Mouse (Mus musculus) forebrain, postnatal 0 days (tissue): ENCODE measurements around the gene Snx21. TPM values are rescaled to one million over a fixed set of nuclear protein-coding genes. Genes with fewer than 3 reads are reported as not detected.

ENCODE experiments used
- ATAC-seq: fragments of 200-750 bp; cut with Nextera tagmentation; 2 replicates; pipeline ENCODE4 v1.8.0; 2017; ENCODE audit warnings: mild to moderate bottlenecking, moderate library complexity
- DNase-seq: peaks from one replicate; pipeline ENCODE4 v3.0.0-alpha.2; 2015
- H3K27ac ChIP-seq: fragments of 300-500 bp; sonication (generic); 2 replicates; pipeline ENCODE4 v1.5.1; 2014; ENCODE audit warnings: low read depth, mild to moderate bottlenecking, antibody characterized with exemption, low read length, moderate library complexity, mixed read lengths
- H3K27me3 ChIP-seq: fragments of 300-500 bp; sonication (generic); 2 replicates; pipeline ENCODE4 v1.6.1; 2014; ENCODE audit warnings: mild to moderate bottlenecking, low read length, mixed read lengths; ENCODE audit not compliant: insufficient read depth
- H3K36me3 ChIP-seq: fragments of 300-500 bp; sonication (generic); 2 replicates; pipeline ENCODE4 v1.6.1; 2014; ENCODE audit warnings: mild to moderate bottlenecking, moderate library complexity; ENCODE audit not compliant: insufficient read depth
- H3K4me1 ChIP-seq: fragments of 300-500 bp; sonication (generic); 2 replicates; pipeline ENCODE4 v1.6.1; 2014; ENCODE audit warnings: antibody characterized with exemption; ENCODE audit not compliant: insufficient read depth
- H3K4me2 ChIP-seq: fragments of 300-500 bp; sonication (generic); 2 replicates; pipeline ENCODE4 v1.6.1; 2014; ENCODE audit warnings: low read depth, mild to moderate bottlenecking, moderate library complexity
- H3K4me3 ChIP-seq: fragments of 300-500 bp; sonication (generic); 2 replicates; pipeline ENCODE4 v1.5.1; 2014; ENCODE audit warnings: low read depth, low read length, mixed read lengths
- H3K9ac ChIP-seq: fragments of 300-500 bp; sonication (generic); 2 replicates; pipeline ENCODE4 v1.6.1; 2014; ENCODE audit warnings: mild to moderate bottlenecking
- H3K9me3 ChIP-seq: fragments of 300-500 bp; sonication (generic); 2 replicates; pipeline ENCODE4 v1.6.1; 2016; ENCODE audit warnings: low read length
- CTCF ChIP-seq: sonication (generic); IDR thresholded peaks from 2 replicates; pipeline ENCODE4 v1.5.1; 2016; ENCODE audit warnings: antibody characterized with exemption, control low read depth, low read depth
- WGBS: fragments of 180-500 bp; shearing (Covaris S2); extraction: QIAGEN DNeasy Blood & Tissue Kit; methylation state at CpG from one replicate; pipeline ENCODE4 v1.1.7; 2014; 5-methylcytosine and 5-hydroxymethylcytosine counted together
- polyA plus RNA-seq: library from polyadenylated mRNA; unstranded; fragments of >200 nt; fragmentation: Nextera tagmentation; extraction: Ambion mirVana; gene quantifications from 2 replicates; pipeline ENCODE4 v1.2.1, GENCODE M21; 2015
- total RNA-seq: library from RNA; depleted of rRNA; stranded (reverse); fragments of >200 nt; gene quantifications from 2 replicates; pipeline ENCODE4 v1.2.3, GENCODE M21; 2014

Snx21 gene
- total and polyA plus RNA-seq, 2 experiments from 2014 or later, result 50.2 to 72.0 TPM

DNA sequence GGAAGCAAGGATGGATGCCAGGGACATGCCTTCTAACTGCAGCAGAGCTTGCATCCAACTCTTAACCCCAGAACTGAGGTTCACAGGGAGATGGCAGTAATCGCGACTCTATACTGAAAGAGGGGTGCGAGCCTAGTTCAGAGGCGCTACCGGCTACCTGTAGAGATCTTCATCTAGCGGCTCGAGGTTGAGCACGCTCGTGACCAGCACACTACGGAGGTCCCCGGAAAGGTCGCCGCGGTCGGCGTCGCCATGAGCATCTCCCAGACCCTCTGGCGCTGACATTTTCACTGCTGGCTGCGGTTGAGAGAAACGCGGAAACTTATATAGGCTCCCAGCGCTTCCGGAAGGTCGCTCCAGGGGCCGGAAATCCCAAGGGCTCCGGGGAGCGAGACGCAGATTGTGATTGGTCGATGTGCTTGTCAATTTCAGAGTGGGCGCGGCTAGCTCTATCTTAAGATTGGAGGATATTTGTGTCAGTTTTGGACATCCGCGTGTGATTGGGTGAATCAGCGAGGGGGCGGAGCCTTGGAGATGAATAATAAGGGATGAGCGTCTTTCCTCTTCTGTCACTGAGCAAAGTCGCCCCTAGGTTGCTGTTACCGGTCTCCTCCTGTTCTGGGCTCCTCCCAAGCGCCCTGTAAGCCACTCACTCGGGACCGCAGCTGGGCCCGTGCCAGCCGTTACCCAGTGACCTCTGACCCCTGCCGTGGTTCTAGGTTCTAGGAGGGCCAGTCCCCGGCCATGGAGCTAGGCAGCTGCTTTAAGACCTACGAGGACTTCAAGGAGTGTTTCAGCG, 19.1 kb downstream of the Snx21 start, which contains the start of the genes Acot8 and Zswim3:
Gene Acot8 (minus strand): TSS at position 350 of the 799 bp plus-strand sequence.
Gene Zswim3 (plus strand): TSS at position 566 of the 799 bp plus-strand sequence.
- H3K27me3 ChIP-seq, result no peaks in the 10 kb centered on the region
- peaks cover 11% of the 10 kb centered on the region for H3K36me3 ChIP-seq
- peak within 1 kb of the TSS; percentile 67 for H3K4me2 ChIP-seq
- H3K9ac ChIP-seq, result peak within 1 kb of the TSS; percentile 71
- TF ChIP-seq CTCF, result 0 out of 2 replicates have a peak, but pooled peaks have one; percentile 15
- H3K9me3 ChIP-seq, result no peaks in the 10 kb centered on the region
- H3K27ac ChIP-seq, result peak within 1 kb of the TSS; percentile 85
- 0 out of 2 replicates have a peak, but pooled peaks cover 4% of the 10 kb centered on the region for H3K4me1 ChIP-seq
- H3K4me3 ChIP-seq, result peak within 1 kb of the TSS; percentile 53
- peak; percentile 98 for ATAC-seq
- DNase-seq, result peak; percentile 99
- 1% methylated on average over 47 of the region's 47 CpGs for WGBS

- WGBS, result under 1% methylated on average over 21 of the region's 21 CpGs
- peak; percentile 39 for ATAC-seq
- Histone ChIP-seq H3K4me1 (0 out of 2 replicates have a peak, but pooled peaks cover 4% of the 10 kb centered on the region), H3K9ac (peak overlapping the region; percentile 71), H3K36me3 (peaks cover 5% of the 10 kb centered on the region), H3K27me3 (no peaks in the 10 kb centered on the region), H3K9me3 (no peaks in the 10 kb centered on the region), H3K4me2 (peak overlapping the region; percentile 67), H3K27ac (peak overlapping the region; percentile 73), H3K4me3 (peak overlapping the region; percentile 53)
- no peak for TF ChIP-seq CTCF
- no peak for DNase-seq
Measured at GRCm38 (mm10) chr2:164805332-164805718, 19.7 kb downstream of the Snx21 start.

DNA sequence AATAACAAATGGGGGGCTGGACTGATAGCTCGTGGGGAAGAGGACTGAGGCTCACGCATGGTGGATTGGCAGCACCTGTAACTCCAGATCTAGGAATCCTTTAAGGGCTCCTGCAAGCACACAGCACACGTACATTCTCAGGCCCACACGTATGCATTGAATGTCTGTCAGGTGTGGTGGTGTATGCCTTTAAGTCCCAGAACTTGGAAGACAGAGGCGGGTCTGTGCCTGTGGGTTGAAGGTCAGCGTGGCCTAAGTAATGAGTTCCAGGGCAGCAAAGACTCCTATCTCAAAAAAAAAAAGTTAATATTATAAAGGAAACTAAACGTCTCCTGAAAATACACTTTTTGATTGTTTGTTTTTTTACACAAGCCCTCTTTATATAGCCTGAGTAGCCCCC, 21.0 kb downstream of the Snx21 start:
- Histone ChIP-seq H3K9ac (no peak overlapping the region), H3K9me3 (no peaks in the 10 kb centered on the region), H3K4me1 (0 out of 2 replicates have a peak, but pooled peaks cover 4% of the 10 kb centered on the region), H3K27ac (no peak overlapping the region), H3K4me3 (no peak overlapping the region), H3K27me3 (no peaks in the 10 kb centered on the region), H3K36me3 (peaks cover 5% of the 10 kb centered on the region), H3K4me2 (no peak overlapping the region)
- no peak for ATAC-seq
- WGBS, result 88% methylated on average over 7 of the region's 7 CpGs
- DNase-seq, result no peak
- TF ChIP-seq CTCF, result no peak

- no peak overlapping the region for H3K9ac ChIP-seq
- ATAC-seq (no peak), DNase-seq (no peak)
- no peaks in the 10 kb centered on the region for H3K27me3 ChIP-seq
- no peak overlapping the region for H3K4me3 ChIP-seq
- H3K9me3 ChIP-seq, result no peaks in the 10 kb centered on the region
- no peak overlapping the region for H3K27ac ChIP-seq
- H3K4me1 ChIP-seq, result no peaks in the 10 kb centered on the region
- WGBS, result 76% methylated on average over 2 of the region's 2 CpGs
- H3K36me3 ChIP-seq, result peaks cover 9% of the 10 kb centered on the region
- TF ChIP-seq CTCF, result no peak
- no peak overlapping the region for H3K4me2 ChIP-seq
Measured at GRCm38 (mm10) chr2:164813557-164813956, 27.9 kb downstream of the Snx21 start.

GRCm38 (mm10) chr2:164815348-164815747, 29.7 kb downstream of the Snx21 start:
- Histone ChIP-seq H3K36me3 (peaks cover 11% of the 10 kb centered on the region), H3K4me1 (no peaks in the 10 kb centered on the region), H3K27ac (no peak overlapping the region), H3K9me3 (no peaks in the 10 kb centered on the region), H3K4me3 (no peak overlapping the region), H3K9ac (no peak overlapping the region), H3K27me3 (no peaks in the 10 kb centered on the region), H3K4me2 (no peak overlapping the region)
- ATAC-seq (no peak), DNase-seq (no peak)
- no peak for TF ChIP-seq CTCF
- 85% methylated on average over 5 of the region's 5 CpGs for WGBS

GRCm38 (mm10) chr2:164815821-164816220, 30.2 kb downstream of the Snx21 start:
- ATAC-seq (no peak), DNase-seq (no peak)
- Histone ChIP-seq H3K9me3 (no peaks in the 10 kb centered on the region), H3K4me2 (no peak overlapping the region), H3K4me3 (no peak overlapping the region), H3K4me1 (no peaks in the 10 kb centered on the region), H3K27ac (no peak overlapping the region), H3K9ac (no peak overlapping the region), H3K27me3 (no peaks in the 10 kb centered on the region), H3K36me3 (peaks cover 15% of the 10 kb centered on the region)
- TF ChIP-seq CTCF, result no peak
- WGBS, result 93% methylated on average over 8 of the region's 8 CpGs

DNA sequence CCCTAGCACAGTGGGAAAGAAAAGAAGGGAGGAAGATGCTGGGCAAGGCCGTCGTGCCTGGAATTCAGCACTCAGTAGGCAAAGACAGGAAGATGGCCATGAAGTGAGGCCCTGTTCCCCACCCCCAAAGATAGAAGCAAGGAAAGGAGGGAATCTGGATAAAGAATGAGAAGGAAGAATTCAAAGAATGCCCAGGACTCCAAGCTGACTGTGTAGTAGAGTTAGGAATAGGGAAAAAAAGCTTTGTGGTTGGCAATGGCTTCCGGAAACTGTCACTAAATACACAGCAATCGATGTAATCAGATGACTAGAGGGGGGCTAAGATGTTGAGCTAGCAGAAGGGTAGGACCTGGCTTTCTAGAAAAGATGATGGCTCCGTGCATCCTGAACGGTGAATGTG, 31.6 kb downstream of the Snx21 start:
- ATAC-seq, result no peak
- H3K27me3 ChIP-seq, result no peaks in the 10 kb centered on the region
- TF ChIP-seq CTCF, result no peak
- H3K4me3 ChIP-seq, result no peak overlapping the region
- WGBS, result 91% methylated on average over 6 of the region's 6 CpGs
- H3K9ac ChIP-seq, result no peak overlapping the region
- H3K9me3 ChIP-seq, result no peaks in the 10 kb centered on the region
- no peak overlapping the region for H3K27ac ChIP-seq
- H3K4me2 ChIP-seq, result no peak overlapping the region
- H3K36me3 ChIP-seq, result peaks cover 26% of the 10 kb centered on the region
- no peak for DNase-seq
- no peaks in the 10 kb centered on the region for H3K4me1 ChIP-seq
